Mouse (Mus musculus) right cerebral cortex, postnatal 25 days (tissue): ENCODE measurements around the gene Flt3l.
A peak's percentile ranks its signal among the peaks of the same experiment; 100 is the strongest.

Source experiments
- DNase-seq: peaks from one replicate; pipeline ENCODE4 v3.0.0; 2022

Flt3l gene

DNA sequence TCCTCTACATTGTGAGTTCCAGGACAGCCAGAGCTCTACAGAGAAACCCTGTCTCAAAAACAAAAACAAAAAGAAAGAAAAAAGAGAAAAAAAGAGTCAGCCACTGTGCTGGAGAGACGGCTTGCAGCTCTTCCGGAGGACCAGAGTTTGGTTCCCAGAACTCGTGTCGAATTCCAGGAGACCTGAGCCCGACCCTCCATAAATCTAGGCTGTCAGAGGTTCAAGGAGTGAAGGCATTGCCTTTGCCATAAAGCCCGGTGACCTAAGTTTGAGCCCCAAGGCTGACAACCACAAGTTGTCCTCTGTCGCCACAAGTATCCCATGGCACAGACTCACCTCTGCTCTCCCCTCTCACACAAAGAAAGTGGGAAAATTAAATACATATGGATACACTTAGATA, 42.1 kb downstream of the Flt3l start:
- DNase-seq: no peak

GRCm38 (mm10) chr7:45093516-45093905, 42.7 kb downstream of the Flt3l start:
- DNase-seq: no peak

DNA sequence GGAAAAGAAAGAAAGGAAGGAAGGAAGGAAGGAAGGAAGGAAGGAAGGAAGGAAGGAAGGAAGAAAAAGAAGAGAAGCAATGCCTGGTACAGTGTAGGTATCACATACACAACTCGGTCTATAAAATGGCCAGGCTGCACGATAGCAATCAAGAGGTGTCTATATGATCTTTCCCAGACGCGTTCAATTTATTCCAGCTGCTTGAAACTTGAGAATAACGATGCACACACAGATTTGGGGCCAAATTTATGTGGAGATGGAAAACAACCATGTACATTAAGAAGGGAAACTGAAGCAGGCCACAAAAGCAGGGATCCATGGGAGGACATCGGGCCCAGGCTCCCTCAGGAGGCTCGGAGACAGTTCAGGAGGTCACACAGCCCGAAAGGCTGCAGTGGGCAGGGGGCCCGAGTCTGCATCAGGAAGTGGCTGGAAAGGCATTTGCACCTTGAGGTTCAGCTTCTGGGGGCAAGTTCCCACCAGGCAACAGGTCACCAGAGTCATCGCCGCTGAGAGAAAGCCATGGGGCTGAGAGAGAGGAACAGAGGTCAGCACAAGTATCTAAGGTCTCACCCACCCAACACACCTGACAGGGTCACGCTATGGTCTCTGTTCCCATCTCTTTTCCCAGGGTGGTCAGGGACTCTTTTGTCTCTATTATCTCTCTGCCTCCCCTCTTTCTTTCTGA, 43.3 kb downstream of the Flt3l start:
- no peak for DNase-seq

- DNase-seq: no peak
Measured at GRCm38 (mm10) chr7:45092048-45092447, 44.2 kb downstream of the Flt3l start, which contains the start of gene Rcn3. Gene Rcn3, minus strand, starts transcription at chr7:45092221.

GRCm38 (mm10) chr7:45091001-45091990, 44.9 kb downstream of the Flt3l start:
- DNase-seq: no peak

DNA sequence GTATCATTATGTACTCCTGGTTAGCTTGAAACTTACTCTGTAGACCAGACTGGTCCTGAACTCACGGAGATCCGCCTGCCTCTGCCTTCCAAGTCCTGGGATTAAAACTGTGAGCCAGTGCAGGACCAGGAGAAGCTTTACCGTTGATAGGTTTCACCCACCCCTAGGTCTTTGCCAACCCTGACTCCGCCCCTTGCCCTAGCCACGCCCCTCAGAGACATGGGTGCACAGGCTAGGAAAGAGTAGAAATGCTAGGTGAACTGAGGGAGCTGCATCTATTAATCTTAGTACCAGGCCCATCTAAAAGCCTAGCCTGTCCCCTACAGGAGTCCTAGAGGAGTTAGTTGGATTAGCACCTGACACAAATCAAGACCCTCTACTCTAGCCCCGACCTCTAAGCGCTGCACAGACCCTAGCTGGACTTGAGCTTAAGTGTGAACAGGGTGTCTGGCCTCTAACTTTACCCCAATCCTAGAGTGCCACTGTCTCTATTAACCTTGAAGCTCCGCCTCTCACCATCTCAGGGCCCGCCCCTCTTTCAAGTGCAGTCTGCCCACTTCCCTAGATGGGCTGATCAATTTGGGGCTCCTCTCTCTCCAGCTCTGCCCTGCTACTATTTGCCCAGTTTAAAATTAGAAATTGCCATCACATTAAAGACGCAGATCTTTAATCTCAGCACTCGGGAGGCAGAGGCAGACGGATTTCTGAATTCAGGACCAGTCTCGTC, 45.8 kb downstream of the Flt3l start:
- no peak for DNase-seq

DNA sequence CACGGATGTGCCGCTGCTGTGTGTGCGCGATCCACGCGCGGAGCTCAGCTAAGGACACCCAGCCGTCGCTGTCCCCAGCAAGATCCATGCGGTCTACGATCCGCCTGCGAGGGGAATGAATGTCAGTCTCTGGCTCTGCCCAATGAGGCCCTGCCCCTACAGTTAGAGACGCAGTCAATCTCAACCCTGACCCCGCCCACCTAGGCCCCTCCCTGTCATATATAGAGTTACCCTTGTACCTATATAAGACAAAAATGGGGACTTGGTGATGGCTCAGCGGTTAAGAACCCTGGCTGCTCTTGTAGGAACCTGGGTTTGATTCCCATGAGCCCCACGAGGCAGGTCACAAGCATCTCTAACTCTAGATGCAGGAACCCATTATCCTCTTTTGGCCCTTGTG, 47.6 kb downstream of the Flt3l start:
- no peak for DNase-seq

DNA sequence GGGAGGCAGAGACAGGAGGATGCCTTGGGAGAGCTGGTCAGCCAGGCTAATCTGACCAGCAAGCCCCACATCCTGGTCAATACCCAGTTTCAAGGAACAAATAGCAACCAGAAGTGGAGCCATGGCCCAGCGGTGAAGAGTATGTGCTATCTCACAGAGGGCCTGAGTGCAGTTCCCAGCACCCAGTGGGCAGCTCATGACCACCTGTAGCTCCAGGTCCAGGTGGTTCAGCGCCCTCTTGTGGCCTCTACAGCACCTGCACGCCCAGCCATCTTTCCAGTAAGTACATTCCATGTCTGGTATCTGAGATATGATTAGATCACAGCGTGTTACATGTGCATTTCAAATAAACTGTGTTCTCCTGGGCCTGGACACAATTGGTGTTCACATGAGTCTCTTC, 50.1 kb downstream of the Flt3l start:
- no peak for DNase-seq

GRCm38 (mm10) chr7:45083300-45083890, 52.8 kb downstream of the Flt3l start:
- DNase-seq: no peak

GRCm38 (mm10) chr7:45082401-45083299, 53.6 kb downstream of the Flt3l start:
- no peak for DNase-seq

DNA sequence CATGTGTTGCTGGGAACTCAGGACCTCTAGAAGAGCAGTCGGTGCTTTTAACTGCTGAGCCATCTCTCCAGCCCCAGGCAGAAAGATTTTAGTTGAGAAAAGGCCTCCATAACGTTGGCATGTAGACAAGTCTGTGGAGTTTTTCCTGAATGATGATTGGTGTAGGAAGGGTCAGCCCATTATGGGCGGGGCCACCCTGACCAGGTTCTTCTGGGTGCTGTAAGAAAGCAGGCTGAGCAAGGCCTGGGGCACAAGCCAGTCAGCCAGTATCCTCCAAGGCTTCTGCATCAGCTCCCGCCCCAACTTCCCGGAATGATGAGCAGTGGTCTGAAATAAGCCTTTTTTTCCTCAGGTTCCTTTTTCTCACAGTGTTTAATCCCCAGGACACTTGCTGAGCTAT, 55.2 kb downstream of the Flt3l start:
- DNase-seq: no peak

- DNase-seq: peak; percentile 81
Measured at GRCm38 (mm10) chr7:45079856-45080255, 56.4 kb downstream of the Flt3l start.
